Mouse (Mus musculus): ENCODE measurements around the gene Gm17584. TPM values are rescaled to one million over a fixed set of nuclear protein-coding genes. Genes with fewer than 3 reads are reported as not detected.
"Not testable (repeated sequence)": the region's sequence is repeated elsewhere in the genome, so short reads cannot be mapped to it uniquely, and the experiment has no call there.

Gene Gm17584
- total RNA-seq (2021) (not detected), polyA plus RNA-seq (2012; rRNA removed) (not detected in 2 replicates)
- long read RNA-seq, result 0 reads

DNA sequence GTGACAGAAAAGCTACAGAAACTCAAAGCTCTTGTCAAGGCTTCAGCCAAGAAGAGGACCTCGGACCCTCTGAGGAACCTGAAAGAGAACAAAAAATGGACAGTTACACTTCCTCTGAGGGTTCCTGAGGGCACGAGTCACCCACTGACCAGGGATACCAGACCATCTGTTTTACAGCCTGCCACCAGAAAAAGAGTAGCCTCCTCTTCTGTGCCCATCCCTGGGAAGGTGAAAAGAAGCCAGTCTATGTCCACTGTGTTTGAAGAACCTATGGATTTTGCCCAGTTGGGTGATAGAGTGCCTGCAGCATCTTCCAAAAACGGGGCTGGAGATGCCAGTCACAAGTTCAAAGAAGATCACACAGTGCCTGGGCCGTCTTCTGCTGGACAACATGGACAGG lies at the start of gene Gm17584:
Gene Gm17584, plus strand, starts transcription at position 301 of the 400 bp plus-strand sequence.
- H3K79me2 ChIP-seq (replicated peaks; ENCODE audit: control insufficient read depth, insufficient read depth, low read length); H3K27me3 ChIP-seq (ENCODE audit: control insufficient read depth, insufficient read depth, low read length); H3K36me3 ChIP-seq (ENCODE audit: control insufficient read depth, insufficient read depth, low read length); intact Hi-C loops (cut with DNase I); DNase-seq; H3K9ac ChIP-seq (ENCODE audit: low read depth, low read length); H3K4me1 ChIP-seq (ENCODE audit: control insufficient read depth, insufficient read depth, low read length); H3K4me3 ChIP-seq; H3K27ac ChIP-seq: not testable (repeated sequence)
- WGBS, result no CpG with 5 or more reads among the region's 4 CpGs

Other genes with a start within 250 kb of the Gm17584 start
- not detected for gene Gm17469, start 129.3 kb downstream of the Gm17584 start, total RNA-seq (2021)
- not detected in 2 replicates for gene Gm17469, start 129.3 kb downstream of the Gm17584 start, polyA plus RNA-seq (2012; rRNA removed)